In the genomic region with DNA sequence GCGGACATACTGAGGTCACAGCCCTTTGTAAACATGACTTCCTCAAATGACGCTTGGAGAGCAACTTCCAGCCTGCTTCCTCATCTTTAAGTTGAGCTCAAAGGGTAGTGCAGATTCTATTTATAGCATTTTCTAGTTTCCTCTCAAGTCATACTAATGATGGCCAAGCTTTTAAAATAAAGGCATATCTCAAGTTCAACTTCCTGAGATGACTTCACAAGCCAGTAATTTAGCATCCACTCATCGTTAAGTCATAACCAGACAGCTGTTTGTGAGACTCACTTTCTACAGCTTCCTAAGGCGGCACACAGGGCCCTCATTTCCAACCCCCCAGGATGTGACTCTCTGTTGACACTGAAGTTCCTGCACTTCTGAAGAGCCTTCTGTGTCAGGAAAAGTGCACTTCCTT, we compare ENCODE assay signal across 9 mouse cellular contexts.
A peak's percentile ranks its signal among the peaks of the same experiment; 100 is the strongest.
DNase-seq lines count a peak whose midpoint lies in the region; ATAC-seq and TF ChIP-seq lines count a peak whose summit lies in the region.
"Had no signal": no experiment of that assay in that cellular context is flagged by ENCODE, and none has a peak within 500 bp of the region (broad histone marks: within the 10 kb centered on the region; RNA-seq: fewer than 3 reads in every experiment).

No protein-coding gene starts in this region.

- H3K27ac ChIP-seq in liver, embryonic 12.5 days: peak overlapping the region; percentile 45; the same call in 1 of the 2 replicates
- no peak overlapping the region for H3K27ac ChIP-seq in liver, embryonic 11.5 days (ENCODE audit: low read depth, low read length)
- H3K27ac ChIP-seq in heart, embryonic 14.5 days (replicated peaks in 1 of 2; ENCODE audit: control insufficient read depth in 1 of 2, insufficient read depth in 1 of 2, low read depth in 2 of 2, low read length in 2 of 2): peak overlapping the region; percentile 55 to 56
- H3K27ac ChIP-seq in liver, embryonic 15.5 days (replicated peaks): no peak overlapping the region
- H3K27ac ChIP-seq in midbrain, embryonic 16.5 days (ENCODE audit: low read length): no peak overlapping the region
- H3K27ac ChIP-seq in left cerebral cortex, adult 2 months: no peak overlapping the region

- H3K4me1 ChIP-seq in liver, embryonic 12.5 days: peaks cover 21% of the 10 kb centered on the region
- no peaks in the 10 kb centered on the region; the same call in 1 of the 2 replicates for H3K4me1 ChIP-seq in liver, embryonic 11.5 days (replicated peaks; ENCODE audit: control insufficient read depth, insufficient read depth, low read length)
- peaks cover 16 to 17% of the 10 kb centered on the region in 2 experiments for H3K4me1 ChIP-seq in heart, embryonic 14.5 days (ENCODE audit: control insufficient read depth in 2 of 2, insufficient read depth in 2 of 2, low read length in 2 of 2)
- H3K4me1 ChIP-seq in liver, embryonic 15.5 days (replicated peaks): peaks cover 5% of the 10 kb centered on the region
- no peaks in the 10 kb centered on the region for H3K4me1 ChIP-seq in midbrain, embryonic 16.5 days (ENCODE audit: control insufficient read depth, insufficient read depth, low read length)

- no peaks in the 10 kb centered on the region for H3K36me3 ChIP-seq in liver, embryonic 12.5 days
- no peaks in the 10 kb centered on the region for H3K36me3 ChIP-seq in liver, embryonic 11.5 days (ENCODE audit: control insufficient read depth, insufficient read depth, low read length)
- no peaks in the 10 kb centered on the region for H3K36me3 ChIP-seq in heart, embryonic 14.5 days (ENCODE audit: control insufficient read depth, insufficient read depth, low read length)
- no peaks in the 10 kb centered on the region for H3K36me3 ChIP-seq in liver, embryonic 15.5 days (replicated peaks)
- H3K36me3 ChIP-seq in midbrain, embryonic 16.5 days (ENCODE audit: control insufficient read depth, insufficient read depth, low read length): no peaks in the 10 kb centered on the region

- H3K27me3 ChIP-seq in liver, embryonic 12.5 days (replicated peaks): no peaks in the 10 kb centered on the region
- no peaks in the 10 kb centered on the region for H3K27me3 ChIP-seq in liver, embryonic 11.5 days (replicated peaks; ENCODE audit: control insufficient read depth, insufficient read depth, low read length)
- no peaks in the 10 kb centered on the region for H3K27me3 ChIP-seq in heart, embryonic 14.5 days (ENCODE audit: control insufficient read depth, insufficient read depth, low read length)
- H3K27me3 ChIP-seq in liver, embryonic 15.5 days: no peaks in the 10 kb centered on the region
- H3K27me3 ChIP-seq in midbrain, embryonic 16.5 days (ENCODE audit: control insufficient read depth, insufficient read depth, low read depth, low read length): no peaks in the 10 kb centered on the region

- intact Hi-C loops in left cerebral cortex, adult 2 months (cut with DNase I): no loop called here

- no peak for TF ChIP-seq CTCF in left cerebral cortex, adult 2 months (IDR thresholded peaks at IDR 0.05)

- no peak overlapping the region for H3K9ac ChIP-seq in liver, embryonic 12.5 days
- H3K9ac ChIP-seq in liver, embryonic 11.5 days (ENCODE audit: low read depth, low read length): no peak overlapping the region
- H3K9ac ChIP-seq in heart, embryonic 14.5 days (ENCODE audit: low read length): no peak overlapping the region
- H3K9ac ChIP-seq in liver, embryonic 15.5 days: no peak overlapping the region
- no peak overlapping the region for H3K9ac ChIP-seq in midbrain, embryonic 16.5 days (ENCODE audit: low read depth, low read length)

- ATAC-seq in liver, embryonic 12.5 days: no peak
- no peak for ATAC-seq in liver, embryonic 11.5 days (replicated peaks; ENCODE audit: low FRiP score)
- ATAC-seq in heart, embryonic 14.5 days (ENCODE audit: insufficient number of reproducible peaks, insufficient read depth, low FRiP score, low read depth): no peak
- peak; percentile 26; the same call in 1 of the 2 replicates for ATAC-seq in liver, embryonic 15.5 days (ENCODE audit: insufficient read depth)
- ATAC-seq in midbrain, embryonic 16.5 days: no peak

- H3K4me3 ChIP-seq in liver, embryonic 12.5 days: no peak overlapping the region
- H3K4me3 ChIP-seq in liver, embryonic 11.5 days (ENCODE audit: low read depth, low read length): no peak overlapping the region
- no peak overlapping the region for H3K4me3 ChIP-seq in heart, embryonic 14.5 days (ENCODE audit: control insufficient read depth in 1 of 2, insufficient read depth in 1 of 2, low read depth in 1 of 2, low read length in 2 of 2)
- H3K4me3 ChIP-seq in liver, embryonic 15.5 days (replicated peaks): no peak overlapping the region
- H3K4me3 ChIP-seq in midbrain, embryonic 16.5 days (ENCODE audit: low read depth, low read length): no peak overlapping the region
- no peak overlapping the region for H3K4me3 ChIP-seq in left cerebral cortex, adult 2 months

- 25% methylated on average over 4 of the region's 4 CpGs for WGBS in liver, embryonic 12.5 days (ENCODE audit: insufficient replicate concordance)
- WGBS in liver, embryonic 11.5 days: 37% methylated on average over 4 of the region's 4 CpGs
- WGBS in heart, embryonic 14.5 days: 32% methylated on average over 4 of the region's 4 CpGs
- 11% methylated on average over 4 of the region's 4 CpGs for WGBS in liver, embryonic 15.5 days (ENCODE audit: insufficient replicate concordance)
- 91% methylated on average over 4 of the region's 4 CpGs for WGBS in midbrain, embryonic 16.5 days

- DNase-seq in liver, embryonic 11.5 days (ENCODE audit: low spot score): no peak
- peak; percentile 3 for DNase-seq in yolk sac, embryonic 10.5 days (ENCODE audit: low spot score)
- DNase-seq in urinary bladder, adult 18-20 months (ENCODE audit: low spot score in 2 of 2): no peak
- no peak for DNase-seq in left cerebral cortex, adult 2 months (ENCODE audit: extremely low spot score in 1 of 2, low spot score in 2 of 2)
- DNase-seq: cerebellum, adult 11-12 months had no signal

- H3K4me2 ChIP-seq in liver, embryonic 12.5 days: no peak overlapping the region
- no peak overlapping the region for H3K4me2 ChIP-seq in liver, embryonic 11.5 days
- H3K4me2 ChIP-seq in heart, embryonic 14.5 days (ENCODE audit: low read length): no peak overlapping the region
- no peak overlapping the region for H3K4me2 ChIP-seq in liver, embryonic 15.5 days
- no peak overlapping the region for H3K4me2 ChIP-seq in midbrain, embryonic 16.5 days (ENCODE audit: low read length)

- H3K9me3 ChIP-seq in liver, embryonic 12.5 days (replicated peaks): no peaks in the 10 kb centered on the region
- no peaks in the 10 kb centered on the region for H3K9me3 ChIP-seq in liver, embryonic 11.5 days (ENCODE audit: control insufficient read depth, low read length)
- H3K9me3 ChIP-seq in heart, embryonic 14.5 days (ENCODE audit: control insufficient read depth, low read length): no peaks in the 10 kb centered on the region
- no peaks in the 10 kb centered on the region for H3K9me3 ChIP-seq in liver, embryonic 15.5 days (replicated peaks)
- H3K9me3 ChIP-seq in midbrain, embryonic 16.5 days (replicated peaks; ENCODE audit: control insufficient read depth, low read length, poor library complexity, severe bottlenecking): no peaks in the 10 kb centered on the region

Comparison
In these comparisons a context has a peak if more than half of its experiments do, and no peak if none do; other contexts are left out.
1. H3K27ac ChIP-seq: peak in liver, embryonic 12.5 days (single experiment) and heart, embryonic 14.5 days (2 of 2); none in liver, embryonic 11.5 days (single experiment), liver, embryonic 15.5 days (single experiment), midbrain, embryonic 16.5 days (single experiment) and left cerebral cortex, adult 2 months (single experiment).